Mouse (Mus musculus) ES-E14 (cell line): ENCODE measurements at regions not wholly inside any gene's neighbourhood (a gene's known extent, or its start where the extent isn't known, plus 50 kb on each side); places are given as distances from the start of the nearest gene placed in this dataset.

Experiments
- DNase-seq: peaks from one replicate; pipeline ENCODE4 v3.0.0-alpha.2; 2013; ENCODE audit warnings: low read depth, low spot score
- H3K27ac ChIP-seq: 2 replicates; pipeline ENCODE4 v1.5.1; 2012; ENCODE audit warnings: low read depth, mild to moderate bottlenecking, low read length, moderate library complexity, mixed read lengths; ENCODE audit not compliant: poor library complexity, insufficient read depth, severe bottlenecking
- H3K36me3 ChIP-seq: 2 replicates; pipeline ENCODE4 v1.6.1; 2012; ENCODE audit warnings: mild to moderate bottlenecking, low read length, moderate library complexity, mixed read lengths; ENCODE audit not compliant: control insufficient read depth, poor library complexity, insufficient read depth, severe bottlenecking
- H3K4me1 ChIP-seq, 2 experiments: fragments of 150-350 bp in 1 of 2; sonication (generic) in 1 of 2; 2 replicates each; pipeline ENCODE4 v1.6.1; 2012; ENCODE audit warnings: low read length in 2 of 2, mild to moderate bottlenecking in 1 of 2, mixed read lengths in 1 of 2; ENCODE audit not compliant: control insufficient read depth in 2 of 2, insufficient read depth in 2 of 2, poor library complexity in 1 of 2
- H3K4me3 ChIP-seq, 2 experiments: fragments of 150-350 bp in 1 of 2; sonication (generic) in 1 of 2; 2 replicates each; pipeline ENCODE4 v1.5.1; 2012; ENCODE audit warnings: low read length in 2 of 2, low read depth in 1 of 2, mild to moderate bottlenecking in 1 of 2, mixed read lengths in 1 of 2; ENCODE audit not compliant: insufficient read depth in 1 of 2, poor library complexity in 1 of 2, severe bottlenecking in 1 of 2
- H3K9ac ChIP-seq: 2 replicates; pipeline ENCODE4 v1.6.1; 2012; ENCODE audit warnings: low read depth, mild to moderate bottlenecking, low read length, mixed read lengths; ENCODE audit not compliant: poor library complexity, insufficient read depth, severe bottlenecking
- H3K9me3 ChIP-seq: fragments of 150-350 bp; sonication (generic); 2 replicates; pipeline ENCODE4 v1.6.1; 2012; ENCODE audit warnings: low read depth, mild to moderate bottlenecking, low read length; ENCODE audit not compliant: control insufficient read depth, insufficient read depth
- CHD2 ChIP-seq: IDR thresholded peaks from 2 replicates; pipeline ENCODE4 v1.6.1; 2014; ENCODE audit warnings: mild to moderate bottlenecking, low read depth, low read length, inconsistent platforms
- HCFC1 ChIP-seq: IDR thresholded peaks from 2 replicates; pipeline ENCODE4 v1.6.1; 2012; ENCODE audit warnings: low read length, inconsistent platforms, borderline replicate concordance; ENCODE audit not compliant: insufficient read depth
- MAFK ChIP-seq: IDR thresholded peaks from 2 replicates; pipeline ENCODE4 v1.6.1; 2014; ENCODE audit warnings: mild to moderate bottlenecking, low read depth, low read length, inconsistent platforms; ENCODE audit not compliant: insufficient read depth
- ZC3H11A ChIP-seq: IDR thresholded peaks from 2 replicates; pipeline ENCODE4 v1.6.1; 2012; ENCODE audit warnings: low read depth, mild to moderate bottlenecking, inconsistent platforms, low read length, borderline replicate concordance
- ZNF384 ChIP-seq: IDR thresholded peaks from 2 replicates; pipeline ENCODE4 v1.6.1; 2012; ENCODE audit warnings: low read depth, low read length, inconsistent platforms
- in situ Hi-C, 2 experiments: fragments of 600-800 bp; cut with MboI; formaldehyde crosslinking; loops; one replicate each; pipeline ENCODE4 v1.15.1; 2025; ENCODE audit warnings: low sequenced_read_pairs in 2 of 2, inconsistent platforms in 1 of 2; ENCODE audit not compliant: unreplicated experiment in 2 of 2

- in situ Hi-C loops = no loop called here
- no peaks in the 10 kb centered on the region for H3K36me3 ChIP-seq
- TF ChIP-seq ZC3H11A = no peak
Observed at GRCm38 (mm10) chr16:65725559-65726269, 89.3 kb upstream of the Vgll3 start.

DNA sequence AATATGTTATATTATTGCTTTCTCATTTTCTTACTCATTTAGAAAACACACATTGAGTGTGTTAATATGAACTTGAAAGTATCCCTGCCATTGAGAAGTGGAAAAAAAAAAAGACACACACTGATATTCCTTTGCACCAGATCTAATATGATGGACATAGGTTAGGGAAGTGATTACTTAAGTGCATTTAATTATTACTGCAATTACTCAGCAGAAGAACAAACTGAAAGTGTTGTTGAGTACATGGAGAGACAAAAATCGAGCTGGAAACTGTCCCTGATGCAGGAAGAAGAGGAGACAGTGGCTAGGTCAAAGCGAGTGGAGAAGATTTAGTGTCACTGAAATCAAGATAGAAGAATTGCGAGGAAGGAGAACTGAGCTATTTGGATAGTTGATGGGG is 88.8 kb upstream of the Vgll3 start:
- Histone ChIP-seq H3K9me3 (no peaks in the 10 kb centered on the region), H3K9ac (no peak overlapping the region), H3K4me1 (no peaks in the 10 kb centered on the region), H3K36me3 (no peaks in the 10 kb centered on the region), H3K4me3 (no peak overlapping the region), H3K27ac (no peak overlapping the region)
- TF ChIP-seq HCFC1 (no peak), CHD2 (no peak), ZNF384 (no peak), ZC3H11A (no peak)
- no peak for DNase-seq
- in situ Hi-C loops = no loop called here

More at GRCm38 (mm10) chr16:65725559-65726269, 89.3 kb upstream of the Vgll3 start:
- no peak for DNase-seq
- Histone ChIP-seq H3K4me1 (no peaks in the 10 kb centered on the region), H3K4me3 (no peak overlapping the region), H3K9ac (no peak overlapping the region), H3K27ac (no peak overlapping the region), H3K9me3 (no peaks in the 10 kb centered on the region)

- no peaks in the 10 kb centered on the region for H3K36me3 ChIP-seq
- DNase-seq = no peak
- in situ Hi-C loops = no loop called here
- TF ChIP-seq CHD2 (no peak), ZNF384 (no peak), ZC3H11A (no peak), HCFC1 (no peak), MAFK (no peak)
- no peak overlapping the region for H3K27ac ChIP-seq
- H3K9ac ChIP-seq = no peak overlapping the region
- H3K4me3 ChIP-seq = no peak overlapping the region
- no peaks in the 10 kb centered on the region for H3K4me1 ChIP-seq
- H3K9me3 ChIP-seq = no peaks in the 10 kb centered on the region
Observed at GRCm38 (mm10) chr16:65729322-65729721, 85.7 kb upstream of the Vgll3 start.

DNA sequence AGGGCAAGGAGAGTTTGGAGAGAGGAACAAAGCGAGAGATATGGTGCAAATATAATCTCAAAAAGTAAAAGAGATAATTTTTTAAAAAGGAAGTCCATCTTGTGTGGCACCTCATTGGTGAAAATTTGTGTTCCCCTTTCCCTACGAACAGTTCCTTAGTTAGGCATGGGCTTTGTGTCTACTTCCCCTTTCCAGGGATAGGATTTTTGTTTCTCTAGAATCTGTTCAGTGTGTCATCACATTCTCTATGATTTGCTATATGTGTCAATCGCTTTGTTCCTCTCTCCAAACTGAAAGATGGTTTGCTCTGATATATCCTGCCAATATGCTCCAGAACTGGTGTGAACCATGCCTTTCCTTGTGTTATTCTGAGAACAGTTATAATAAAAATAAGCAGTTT is 75.4 kb upstream of the Vgll3 start:
- Histone ChIP-seq H3K4me1 (no peaks in the 10 kb centered on the region), H3K27ac (no peak overlapping the region), H3K9me3 (no peaks in the 10 kb centered on the region), H3K9ac (no peak overlapping the region), H3K36me3 (no peaks in the 10 kb centered on the region), H3K4me3 (no peak overlapping the region)
- in situ Hi-C loops = no loop called here
- DNase-seq = no peak
- no peak for TF ChIP-seq CHD2
- no peak for TF ChIP-seq MAFK
- TF ChIP-seq HCFC1 = no peak
- TF ChIP-seq ZNF384 = no peak
- no peak for TF ChIP-seq ZC3H11A

GRCm38 (mm10) chr16:65742951-65743350 is 72.1 kb upstream of the Vgll3 start:
- Histone ChIP-seq H3K36me3 (no peaks in the 10 kb centered on the region), H3K9me3 (no peaks in the 10 kb centered on the region), H3K4me3 (no peak overlapping the region), H3K9ac (no peak overlapping the region), H3K4me1 (no peaks in the 10 kb centered on the region), H3K27ac (no peak overlapping the region)
- TF ChIP-seq HCFC1 = no peak
- no peak for TF ChIP-seq ZC3H11A
- no peak for TF ChIP-seq CHD2
- TF ChIP-seq ZNF384 = no peak
- no peak for TF ChIP-seq MAFK
- in situ Hi-C loops = no loop called here
- no peak for DNase-seq
